Mouse (Mus musculus) forebrain, embryonic 14.5 days (tissue): ENCODE data around the gene Gabrr2. TPM values are rescaled to one million over a fixed set of nuclear protein-coding genes. Genes with fewer than 3 reads are reported as not detected.

Experiments used
- ATAC-seq: fragments of 200-750 bp; cut with Nextera tagmentation; 2 replicates; pipeline ENCODE4 v1.8.0; 2017; ENCODE audit warnings: mild to moderate bottlenecking, moderate library complexity
- DNase-seq: peaks from one replicate; pipeline ENCODE4 v3.0.0-alpha.2; 2015; ENCODE audit warnings: low spot score
- H3K27ac ChIP-seq: fragments of 300-500 bp; sonication (generic); 2 replicates; pipeline ENCODE4 v1.5.1; 2014; ENCODE audit warnings: low read depth, mild to moderate bottlenecking, control low read depth, low read length, moderate library complexity
- H3K27me3 ChIP-seq: fragments of 300-500 bp; sonication (generic); replicated peaks from 2 replicates; pipeline ENCODE4 v1.6.1; 2014; ENCODE audit warnings: low read length, control low read depth, mixed read lengths; ENCODE audit not compliant: control insufficient read depth, insufficient read depth
- H3K36me3 ChIP-seq: fragments of 300-500 bp; sonication (generic); 2 replicates; pipeline ENCODE4 v1.6.1; 2014; ENCODE audit warnings: low read length, control low read depth; ENCODE audit not compliant: control insufficient read depth, insufficient read depth
- H3K4me1 ChIP-seq: fragments of 300-500 bp; sonication (generic); 2 replicates; pipeline ENCODE4 v1.6.1; 2014; ENCODE audit warnings: antibody characterized with exemption, low read length, control low read depth; ENCODE audit not compliant: control insufficient read depth, insufficient read depth
- H3K4me2 ChIP-seq: fragments of 300-500 bp; sonication (generic); 2 replicates; pipeline ENCODE4 v1.6.1; 2014; ENCODE audit warnings: mild to moderate bottlenecking, control low read depth, low read length
- H3K4me3 ChIP-seq: fragments of 300-500 bp; sonication (generic); 2 replicates; pipeline ENCODE4 v1.5.1; 2014; ENCODE audit warnings: low read depth, low read length, control low read depth
- H3K9ac ChIP-seq: fragments of 300-500 bp; sonication (generic); 2 replicates; pipeline ENCODE4 v1.6.1; 2014; ENCODE audit warnings: mild to moderate bottlenecking, low read length, control low read depth, moderate library complexity
- H3K9me3 ChIP-seq: fragments of 300-500 bp; sonication (generic); replicated peaks from 2 replicates; pipeline ENCODE4 v1.6.1; 2016; ENCODE audit warnings: low read length, control low read depth, mixed read lengths; ENCODE audit not compliant: control insufficient read depth
- WGBS: fragments of 180-500 bp; shearing (Covaris S2); extraction: QIAGEN DNeasy Blood & Tissue Kit; methylation state at CpG from one replicate; pipeline ENCODE4 v1.1.7; 2014; 5-methylcytosine and 5-hydroxymethylcytosine counted together
- polyA plus RNA-seq: library from polyadenylated mRNA; unstranded; fragments of >200 nt; fragmentation: Nextera tagmentation; extraction: Ambion mirVana; gene quantifications from 2 replicates; pipeline ENCODE4 v1.2.1, GENCODE M21; 2014

The Gabrr2 gene
- polyA plus RNA-seq, 1 experiment from 2014 or later, result 0.34 TPM

DNA sequence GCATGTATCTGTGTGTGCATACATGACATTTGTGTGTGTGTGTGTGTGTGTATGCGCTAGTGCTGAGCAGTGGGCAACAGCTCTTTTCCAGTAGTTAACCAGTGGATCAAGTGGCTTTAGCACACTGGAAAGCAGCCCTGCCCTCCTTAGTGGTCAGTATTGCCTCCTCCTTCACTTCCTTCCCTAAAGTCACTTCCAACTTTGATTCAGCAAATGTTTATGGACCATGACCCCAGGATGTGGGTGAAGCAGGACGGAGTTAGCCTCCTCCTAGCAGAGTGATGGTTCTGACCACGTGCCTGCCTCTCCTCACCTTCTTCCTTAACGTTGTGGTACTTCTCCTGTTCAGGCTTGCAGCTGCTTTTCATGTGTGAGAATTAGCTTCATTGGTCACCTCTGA lies 23.0 kb upstream of the Gabrr2 start:
- Histone ChIP-seq H3K27ac (no peak overlapping the region), H3K4me2 (no peak overlapping the region), H3K4me3 (no peak overlapping the region), H3K27me3 (no peaks in the 10 kb centered on the region), H3K9ac (no peak overlapping the region), H3K36me3 (peaks cover 55% of the 10 kb centered on the region), H3K4me1 (no peaks in the 10 kb centered on the region), H3K9me3 (no peaks in the 10 kb centered on the region)
- DNase-seq, result no peak
- 91% methylated on average over 4 of the region's 4 CpGs for WGBS
- ATAC-seq, result no peak

DNA sequence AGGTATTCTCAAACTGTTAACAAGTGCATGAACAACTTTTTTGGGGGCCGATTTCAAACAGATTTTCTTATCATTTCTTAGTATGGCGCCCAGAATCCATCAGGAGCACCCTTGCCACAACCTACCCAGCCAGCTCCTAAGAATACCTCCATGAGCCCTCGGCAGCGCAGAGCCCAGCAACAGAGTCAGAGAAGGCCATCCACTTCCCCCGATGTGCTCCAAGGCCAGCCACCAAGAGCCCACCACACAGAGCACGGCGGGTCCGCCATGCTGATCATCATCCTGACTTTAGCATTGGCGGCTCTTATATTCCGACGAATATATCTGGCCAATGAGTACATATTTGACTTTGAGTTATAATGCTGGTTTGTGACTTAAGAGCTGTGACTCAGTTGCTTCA lies 13.2 kb upstream of the Gabrr2 start:
- Histone ChIP-seq H3K9ac (no peak overlapping the region), H3K36me3 (peaks cover 71% of the 10 kb centered on the region), H3K27me3 (no peaks in the 10 kb centered on the region), H3K4me2 (no peak overlapping the region), H3K4me1 (no peaks in the 10 kb centered on the region), H3K9me3 (no peaks in the 10 kb centered on the region), H3K27ac (no peak overlapping the region), H3K4me3 (no peak overlapping the region)
- 97% methylated on average over 11 of the region's 11 CpGs for WGBS
- no peak for DNase-seq
- no peak for ATAC-seq

DNA sequence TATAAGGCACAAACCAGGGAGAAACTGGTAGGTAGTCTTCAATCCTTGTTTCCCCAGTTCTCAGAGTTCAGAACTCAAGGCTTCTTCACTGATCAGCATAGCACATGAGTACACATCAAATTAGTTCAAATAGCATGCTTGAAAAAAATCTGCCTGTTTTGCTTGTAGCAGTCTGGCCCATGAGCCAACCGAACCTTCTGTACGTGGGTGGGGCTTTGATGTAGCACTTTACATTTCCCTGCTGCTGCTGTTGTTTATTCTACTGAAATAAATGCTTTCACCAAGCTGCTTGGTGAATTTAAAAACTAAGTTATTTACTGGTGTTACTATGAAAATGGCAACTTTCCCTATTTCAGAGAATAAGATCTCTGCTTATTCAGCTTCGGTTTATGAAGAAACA lies 10.7 kb upstream of the Gabrr2 start:
- ATAC-seq (no peak), DNase-seq (no peak)
- no peak overlapping the region for H3K4me2 ChIP-seq
- no peaks in the 10 kb centered on the region for H3K4me1 ChIP-seq
- 96% methylated on average over 3 of the region's 3 CpGs for WGBS
- H3K4me3 ChIP-seq, result no peak overlapping the region
- H3K9me3 ChIP-seq, result no peaks in the 10 kb centered on the region
- no peaks in the 10 kb centered on the region for H3K27me3 ChIP-seq
- H3K9ac ChIP-seq, result no peak overlapping the region
- peaks cover 48% of the 10 kb centered on the region for H3K36me3 ChIP-seq
- H3K27ac ChIP-seq, result no peak overlapping the region

DNA sequence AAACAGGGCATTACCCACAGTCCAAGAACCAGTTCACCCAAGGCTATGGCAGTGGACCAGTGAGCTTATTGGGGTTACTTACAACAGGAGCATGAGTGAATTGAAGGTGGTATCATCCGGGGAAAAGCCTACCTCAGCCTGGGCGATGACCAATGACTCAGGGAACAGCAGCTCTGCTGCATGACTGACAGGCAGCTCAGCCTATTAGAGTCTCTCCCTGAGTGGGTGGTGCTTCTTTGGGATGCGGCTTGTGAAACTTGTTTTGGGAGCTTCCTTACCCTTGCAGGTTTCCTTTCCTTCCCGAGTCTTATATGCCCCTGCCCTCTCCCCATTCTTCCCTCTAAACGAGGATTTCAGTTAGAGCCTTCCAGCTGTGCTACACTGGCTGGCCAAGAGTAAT lies 10.1 kb upstream of the Gabrr2 start:
- H3K9me3 ChIP-seq, result no peaks in the 10 kb centered on the region
- no peak overlapping the region for H3K4me3 ChIP-seq
- no peak overlapping the region for H3K9ac ChIP-seq
- H3K27me3 ChIP-seq, result no peaks in the 10 kb centered on the region
- DNase-seq, result no peak
- no peaks in the 10 kb centered on the region for H3K4me1 ChIP-seq
- ATAC-seq, result no peak
- whole genome bisulfite sequencing, result 86% methylated on average over 5 of the region's 5 CpGs
- H3K27ac ChIP-seq, result no peak overlapping the region
- H3K4me2 ChIP-seq, result no peak overlapping the region
- peaks cover 43% of the 10 kb centered on the region for H3K36me3 ChIP-seq

DNA sequence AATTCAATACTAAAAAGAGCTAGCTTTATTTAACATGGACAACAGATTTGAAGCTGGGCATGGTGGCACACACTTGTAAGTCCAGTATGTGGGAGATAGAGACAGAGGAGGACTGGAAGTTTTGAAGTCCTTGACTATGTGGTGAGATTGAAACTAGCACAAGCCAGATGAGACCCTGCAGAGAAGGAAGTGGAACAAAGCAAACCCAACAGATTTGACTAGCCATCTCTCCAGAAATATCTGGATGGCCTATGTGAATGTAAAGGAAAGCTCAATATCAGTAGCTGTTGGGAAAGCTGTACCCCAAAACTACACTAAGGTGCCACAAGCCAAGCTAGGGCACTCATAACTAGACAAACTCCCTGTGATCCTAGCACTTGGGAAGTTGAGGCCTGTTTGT lies 8.4 kb upstream of the Gabrr2 start:
- Histone ChIP-seq H3K4me3 (no peak overlapping the region), H3K4me2 (no peak overlapping the region), H3K27me3 (no peaks in the 10 kb centered on the region), H3K36me3 (peaks cover 28% of the 10 kb centered on the region), H3K9me3 (no peaks in the 10 kb centered on the region), H3K27ac (no peak overlapping the region), H3K9ac (no peak overlapping the region), H3K4me1 (no peaks in the 10 kb centered on the region)
- DNase-seq (no peak), ATAC-seq (no peak)

DNA sequence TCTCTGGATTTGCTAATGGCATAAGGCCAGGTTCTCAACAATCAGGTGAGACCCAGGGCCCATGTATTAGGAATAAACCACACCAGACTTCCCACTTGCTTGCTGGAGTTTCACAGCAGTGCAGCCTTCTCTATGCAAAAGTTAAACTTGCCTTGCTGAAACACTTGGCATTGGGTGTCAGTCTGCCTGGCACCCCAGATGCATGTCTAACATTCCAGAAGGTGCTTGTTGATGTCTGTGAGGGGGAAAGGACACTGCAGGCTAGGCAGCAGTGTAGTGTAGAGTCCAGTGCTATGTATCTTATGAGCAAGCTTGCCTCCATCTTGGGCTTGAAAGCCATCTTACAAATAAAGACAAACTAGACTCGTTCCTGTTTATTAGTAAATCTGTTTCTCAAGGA lies 6.5 kb upstream of the Gabrr2 start:
- H3K27me3 ChIP-seq, result no peaks in the 10 kb centered on the region
- H3K4me3 ChIP-seq, result no peak overlapping the region
- 83% methylated on average over 1 of the region's 1 CpGs for WGBS
- H3K9ac ChIP-seq, result no peak overlapping the region
- H3K9me3 ChIP-seq, result no peaks in the 10 kb centered on the region
- no peak for DNase-seq
- ATAC-seq, result no peak
- H3K4me1 ChIP-seq, result no peaks in the 10 kb centered on the region
- H3K36me3 ChIP-seq, result peaks cover 13% of the 10 kb centered on the region; the same call in 1 of the 2 replicates
- H3K27ac ChIP-seq, result no peak overlapping the region
- H3K4me2 ChIP-seq, result no peak overlapping the region

DNA sequence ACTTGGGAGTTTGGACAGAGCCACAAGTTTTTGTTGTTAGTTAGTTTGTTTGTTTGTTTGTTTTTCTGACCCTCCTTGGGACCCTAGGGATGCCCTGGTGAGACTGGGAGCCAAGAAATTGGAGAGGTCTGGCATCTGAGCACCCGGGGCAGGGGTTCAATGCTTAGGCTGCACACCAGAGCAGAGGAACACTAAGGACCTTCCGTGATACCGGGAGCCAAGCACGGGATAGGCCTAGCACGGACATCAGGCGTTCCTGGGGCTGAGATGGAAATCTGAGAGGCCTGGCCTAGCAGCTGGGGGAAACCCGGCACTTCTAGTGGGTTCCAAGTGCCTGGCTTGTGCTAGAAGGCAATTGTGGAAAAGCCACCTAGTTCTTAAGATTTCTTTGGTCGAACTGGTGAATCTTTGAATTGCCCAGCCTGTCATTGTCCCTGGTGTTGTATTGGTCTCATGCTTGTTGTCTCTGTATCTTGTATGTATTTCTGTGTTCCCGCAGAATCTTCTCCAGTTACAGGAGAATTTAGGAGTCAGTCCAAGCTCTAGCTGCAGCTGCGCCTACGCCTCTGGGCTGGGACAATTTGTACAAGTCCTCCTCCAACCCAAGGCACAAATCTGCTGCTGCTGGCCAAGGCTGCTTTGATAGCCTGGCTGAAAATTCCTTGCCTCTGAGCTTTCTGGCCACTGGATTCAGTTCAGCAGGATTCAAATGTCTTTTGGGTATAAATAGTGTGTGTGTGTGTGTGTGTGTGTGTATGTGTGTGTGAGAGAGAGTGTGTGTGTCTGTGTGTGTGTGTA lies 4.7 kb upstream of the Gabrr2 start:
- ATAC-seq (no peak), DNase-seq (no peak)
- Histone ChIP-seq H3K4me1 (no peaks in the 10 kb centered on the region), H3K36me3 (no peaks in the 10 kb centered on the region), H3K27ac (no peak overlapping the region), H3K4me3 (no peak overlapping the region), H3K9ac (no peak overlapping the region), H3K27me3 (no peaks in the 10 kb centered on the region), H3K4me2 (no peak overlapping the region), H3K9me3 (no peaks in the 10 kb centered on the region)
- 85% methylated on average over 11 of the region's 11 CpGs for WGBS

DNA sequence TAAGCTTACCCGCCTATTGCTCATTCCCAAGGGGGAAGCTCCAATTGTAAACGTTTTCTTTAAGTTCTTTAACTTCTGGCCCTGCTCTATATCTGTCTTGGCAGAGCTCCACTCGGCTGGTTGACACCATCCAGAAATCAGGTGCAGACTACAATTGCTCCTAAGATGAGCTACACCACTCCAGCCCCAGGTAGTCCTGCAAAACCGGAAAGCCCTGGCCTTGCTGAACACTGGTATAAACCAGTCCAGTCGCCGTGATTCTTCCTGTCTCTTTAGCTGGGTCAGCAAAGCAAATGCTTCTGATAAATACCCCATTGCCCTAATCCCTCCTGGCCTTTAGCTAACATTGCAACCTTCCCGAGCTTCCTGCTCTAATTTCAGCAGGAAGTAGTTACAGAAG lies 1.6 kb upstream of the Gabrr2 start:
- 64% methylated on average over 7 of the region's 7 CpGs for WGBS
- no peaks in the 10 kb centered on the region for H3K36me3 ChIP-seq
- no peak overlapping the region for H3K27ac ChIP-seq
- H3K4me3 ChIP-seq, result no peak overlapping the region
- ATAC-seq, result no peak
- no peaks in the 10 kb centered on the region for H3K9me3 ChIP-seq
- no peak overlapping the region for H3K4me2 ChIP-seq
- no peaks in the 10 kb centered on the region for H3K4me1 ChIP-seq
- H3K9ac ChIP-seq, result no peak overlapping the region
- H3K27me3 ChIP-seq, result no peaks in the 10 kb centered on the region
- no peak for DNase-seq

DNA sequence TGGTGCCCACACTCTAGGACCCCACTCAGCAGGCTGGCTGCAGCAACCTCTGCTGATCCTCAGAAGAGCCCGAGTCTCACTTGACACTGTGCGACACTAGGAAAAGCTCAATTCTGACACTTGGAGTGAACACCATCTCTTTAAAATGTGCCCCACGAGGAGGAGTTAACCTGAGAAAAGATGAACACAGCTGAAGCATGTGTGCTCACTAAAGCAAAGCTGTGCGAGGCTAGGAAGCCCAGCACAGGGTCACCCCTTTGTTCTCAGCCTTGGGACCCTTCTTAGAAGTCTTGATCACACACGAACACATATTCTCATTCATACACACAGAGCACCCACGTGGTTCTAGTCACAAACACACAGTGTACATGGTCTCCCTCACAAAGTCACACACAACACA lies 2.2 kb downstream of the Gabrr2 start:
- DNase-seq, result no peak
- no peak overlapping the region for H3K27ac ChIP-seq
- H3K4me2 ChIP-seq, result no peak overlapping the region
- H3K9ac ChIP-seq, result no peak overlapping the region
- H3K9me3 ChIP-seq, result no peaks in the 10 kb centered on the region
- 74% methylated on average over 6 of the region's 6 CpGs for WGBS
- no peaks in the 10 kb centered on the region for H3K27me3 ChIP-seq
- no peaks in the 10 kb centered on the region for H3K36me3 ChIP-seq
- H3K4me3 ChIP-seq, result no peak overlapping the region
- ATAC-seq, result no peak
- H3K4me1 ChIP-seq, result no peaks in the 10 kb centered on the region
